Mouse (Mus musculus) ES-E14 (cell line): ENCODE data around the gene Dnah11. TPM values are rescaled to one million over a fixed set of nuclear protein-coding genes. Genes with fewer than 3 reads are reported as not detected.

ENCODE experiments used
- DNase-seq: peaks from one replicate; pipeline ENCODE4 v3.0.0-alpha.2; 2013; ENCODE audit warnings: low read depth, low spot score
- H3K27ac ChIP-seq: 2 replicates; pipeline ENCODE4 v1.5.1; 2012; ENCODE audit warnings: low read depth, mild to moderate bottlenecking, low read length, moderate library complexity, mixed read lengths; ENCODE audit not compliant: poor library complexity, insufficient read depth, severe bottlenecking
- H3K36me3 ChIP-seq: 2 replicates; pipeline ENCODE4 v1.6.1; 2012; ENCODE audit warnings: mild to moderate bottlenecking, low read length, moderate library complexity, mixed read lengths; ENCODE audit not compliant: control insufficient read depth, poor library complexity, insufficient read depth, severe bottlenecking
- H3K4me1 ChIP-seq, 2 experiments: fragments of 150-350 bp in 1 of 2; sonication (generic) in 1 of 2; 2 replicates each; pipeline ENCODE4 v1.6.1; 2012; ENCODE audit warnings: low read length in 2 of 2, mild to moderate bottlenecking in 1 of 2, mixed read lengths in 1 of 2; ENCODE audit not compliant: control insufficient read depth in 2 of 2, insufficient read depth in 2 of 2, poor library complexity in 1 of 2
- H3K4me3 ChIP-seq, 2 experiments: fragments of 150-350 bp in 1 of 2; sonication (generic) in 1 of 2; 2 replicates each; pipeline ENCODE4 v1.5.1; 2012; ENCODE audit warnings: low read length in 2 of 2, low read depth in 1 of 2, mild to moderate bottlenecking in 1 of 2, mixed read lengths in 1 of 2; ENCODE audit not compliant: insufficient read depth in 1 of 2, poor library complexity in 1 of 2, severe bottlenecking in 1 of 2
- H3K9ac ChIP-seq: 2 replicates; pipeline ENCODE4 v1.6.1; 2012; ENCODE audit warnings: low read depth, mild to moderate bottlenecking, low read length, mixed read lengths; ENCODE audit not compliant: poor library complexity, insufficient read depth, severe bottlenecking
- H3K9me3 ChIP-seq: fragments of 150-350 bp; sonication (generic); 2 replicates; pipeline ENCODE4 v1.6.1; 2012; ENCODE audit warnings: low read depth, mild to moderate bottlenecking, low read length; ENCODE audit not compliant: control insufficient read depth, insufficient read depth
- CHD2 ChIP-seq: IDR thresholded peaks from 2 replicates; pipeline ENCODE4 v1.6.1; 2014; ENCODE audit warnings: mild to moderate bottlenecking, low read depth, low read length, inconsistent platforms
- HCFC1 ChIP-seq: IDR thresholded peaks from 2 replicates; pipeline ENCODE4 v1.6.1; 2012; ENCODE audit warnings: low read length, inconsistent platforms, borderline replicate concordance; ENCODE audit not compliant: insufficient read depth
- MAFK ChIP-seq: IDR thresholded peaks from 2 replicates; pipeline ENCODE4 v1.6.1; 2014; ENCODE audit warnings: mild to moderate bottlenecking, low read depth, low read length, inconsistent platforms; ENCODE audit not compliant: insufficient read depth
- ZC3H11A ChIP-seq: IDR thresholded peaks from 2 replicates; pipeline ENCODE4 v1.6.1; 2012; ENCODE audit warnings: low read depth, mild to moderate bottlenecking, inconsistent platforms, low read length, borderline replicate concordance
- ZNF384 ChIP-seq: IDR thresholded peaks from 2 replicates; pipeline ENCODE4 v1.6.1; 2012; ENCODE audit warnings: low read depth, low read length, inconsistent platforms
- in situ Hi-C, 2 experiments: fragments of 600-800 bp; cut with MboI; formaldehyde crosslinking; loops; one replicate each; pipeline ENCODE4 v1.15.1; 2025; ENCODE audit warnings: low sequenced_read_pairs in 2 of 2, inconsistent platforms in 1 of 2; ENCODE audit not compliant: unreplicated experiment in 2 of 2
- total RNA-seq: library from RNA; depleted of rRNA; stranded (reverse); fragments of 300-350 nt; gene quantifications from 2 replicates; pipeline ENCODE4 v1.2.3, GENCODE M21; 2012; rRNA removed

The Dnah11 gene
- 0.42 and 0.45 TPM in 2 replicates for total RNA-seq

DNA sequence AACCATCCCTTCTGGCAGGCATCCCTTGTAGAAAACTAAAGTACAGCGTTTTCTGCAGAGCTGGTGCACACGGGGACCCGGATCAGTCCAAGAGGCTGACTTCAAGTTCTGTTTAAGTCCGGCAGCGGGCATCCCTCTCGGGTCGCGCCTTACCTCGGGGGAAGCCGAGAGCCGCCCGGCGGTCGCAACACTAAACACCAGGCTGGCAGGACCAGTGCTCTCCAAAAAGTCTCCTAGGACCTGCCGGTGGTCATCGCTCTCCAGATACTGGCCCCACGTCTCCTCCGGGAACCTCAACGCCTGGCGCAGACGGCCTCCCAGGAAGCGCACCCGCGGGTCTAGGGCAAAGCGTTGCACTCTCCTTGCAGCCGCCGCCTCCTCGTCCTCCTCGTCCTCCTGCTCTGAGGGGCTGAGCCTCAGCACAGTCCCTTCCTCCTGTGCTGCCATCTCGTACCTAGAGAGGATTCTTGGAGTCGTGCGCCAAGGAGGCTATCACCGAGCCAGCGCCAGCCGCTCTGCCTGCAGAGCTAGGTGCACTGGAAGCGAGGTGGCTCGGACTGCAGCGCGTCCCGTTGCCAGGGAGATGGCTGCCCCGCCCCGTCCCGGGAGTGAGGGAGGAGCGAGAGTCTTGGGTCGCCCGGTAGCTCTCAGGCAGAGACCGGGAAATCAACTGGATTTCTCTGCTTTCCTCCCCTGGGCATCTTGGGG lies at the start of gene Dnah11:
Gene Dnah11, minus strand, starts transcription at position 658 of the 708 bp plus-strand sequence.
- peak; percentile 55 for DNase-seq
- no peak for TF ChIP-seq ZNF384
- TF ChIP-seq ZC3H11A, result no peak
- no peak for TF ChIP-seq CHD2
- no peak for TF ChIP-seq HCFC1
- TF ChIP-seq MAFK, result no peak
- Histone ChIP-seq H3K9me3 (no peaks in the 10 kb centered on the region), H3K4me1 (no peaks in the 10 kb centered on the region), H3K9ac (peak within 1 kb of the TSS; percentile 43; the same call in 1 of the 2 replicates), H3K4me3 (peak within 1 kb of the TSS; percentile 75 to 84), H3K27ac (no peak within 1 kb of the TSS), H3K36me3 (no peaks in the 10 kb centered on the region)
- in situ Hi-C loops, result no loop called here

DNA sequence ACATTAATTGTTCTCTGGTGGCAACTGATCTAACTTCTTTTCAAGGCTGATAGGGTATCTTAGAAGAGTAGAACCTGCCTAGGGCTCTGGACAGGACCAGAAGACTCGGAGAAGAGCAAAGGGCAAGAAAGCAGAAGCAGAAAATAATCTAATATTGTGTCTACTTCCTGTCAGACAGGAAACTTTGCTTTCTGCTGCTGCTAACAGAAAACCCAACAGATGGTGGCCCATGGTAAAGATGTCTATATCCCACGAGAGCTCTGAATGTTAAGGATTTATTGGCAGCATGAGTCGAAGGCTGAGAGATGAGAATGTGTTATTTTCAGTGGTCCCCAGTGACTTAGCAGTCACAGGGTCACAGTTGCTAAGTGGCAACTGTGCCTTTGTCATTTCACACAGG lies 22.3 kb upstream of the Dnah11 start:
- H3K4me3 ChIP-seq, result no peak overlapping the region
- TF ChIP-seq HCFC1, result no peak
- TF ChIP-seq ZNF384, result no peak
- TF ChIP-seq MAFK, result no peak
- no peak for TF ChIP-seq ZC3H11A
- no peak for TF ChIP-seq CHD2
- H3K9me3 ChIP-seq, result no peaks in the 10 kb centered on the region
- H3K4me1 ChIP-seq, result no peaks in the 10 kb centered on the region
- H3K9ac ChIP-seq, result no peak overlapping the region
- no peak for DNase-seq
- H3K36me3 ChIP-seq, result no peaks in the 10 kb centered on the region
- in situ Hi-C loops, result no loop called here
- H3K27ac ChIP-seq, result no peak overlapping the region

DNA sequence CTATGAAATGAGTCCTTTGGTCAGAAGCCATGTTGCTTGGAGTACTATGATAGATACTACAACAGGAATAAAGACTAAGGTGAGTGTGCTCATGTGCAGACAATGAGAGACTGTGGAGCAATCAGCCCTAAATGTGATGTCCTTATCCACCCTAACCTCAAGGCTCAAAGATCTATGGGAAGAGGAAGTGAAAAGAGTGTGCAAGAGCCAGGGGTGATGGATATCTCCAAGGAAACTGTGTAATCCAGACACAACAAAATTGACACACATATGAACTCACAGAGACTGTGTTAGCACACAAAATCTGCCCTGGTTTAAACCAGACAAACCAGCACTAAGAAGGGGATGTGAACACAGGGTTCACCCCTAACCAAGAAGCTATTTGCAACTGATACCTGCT lies 21.2 kb upstream of the Dnah11 start:
- DNase-seq, result no peak
- H3K4me1 ChIP-seq, result no peaks in the 10 kb centered on the region
- no peak overlapping the region for H3K9ac ChIP-seq
- no peaks in the 10 kb centered on the region for H3K36me3 ChIP-seq
- H3K27ac ChIP-seq, result no peak overlapping the region
- H3K4me3 ChIP-seq, result no peak overlapping the region
- in situ Hi-C loops, result no loop called here
- H3K9me3 ChIP-seq, result no peaks in the 10 kb centered on the region
- TF ChIP-seq ZC3H11A, result no peak
- TF ChIP-seq ZNF384, result no peak
- no peak for TF ChIP-seq CHD2
- no peak for TF ChIP-seq MAFK
- no peak for TF ChIP-seq HCFC1

DNA sequence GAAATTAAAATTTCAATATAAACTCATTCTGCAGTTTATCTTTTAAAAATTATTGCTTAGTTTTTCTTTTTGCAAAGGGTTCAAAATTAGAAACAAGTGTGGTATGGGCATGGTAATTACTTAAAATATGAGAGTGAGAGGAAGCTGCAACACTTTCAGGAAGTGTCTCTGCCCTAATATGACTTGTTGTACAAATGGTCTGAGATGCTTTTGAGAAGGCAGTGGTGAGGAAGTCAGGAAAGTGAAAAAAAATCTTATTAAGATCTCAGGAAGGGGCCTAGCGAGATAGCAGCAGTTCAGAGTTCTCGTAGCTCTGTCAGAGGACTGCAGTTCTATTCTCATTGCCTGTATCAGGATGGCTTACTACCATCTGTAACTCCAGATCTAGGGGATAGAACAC lies 13.3 kb upstream of the Dnah11 start:
- Histone ChIP-seq H3K27ac (no peak overlapping the region), H3K4me3 (no peak overlapping the region), H3K9me3 (no peaks in the 10 kb centered on the region), H3K36me3 (no peaks in the 10 kb centered on the region), H3K4me1 (no peaks in the 10 kb centered on the region), H3K9ac (no peak overlapping the region)
- in situ Hi-C loops, result no loop called here
- no peak for DNase-seq
- TF ChIP-seq ZNF384, result no peak

DNA sequence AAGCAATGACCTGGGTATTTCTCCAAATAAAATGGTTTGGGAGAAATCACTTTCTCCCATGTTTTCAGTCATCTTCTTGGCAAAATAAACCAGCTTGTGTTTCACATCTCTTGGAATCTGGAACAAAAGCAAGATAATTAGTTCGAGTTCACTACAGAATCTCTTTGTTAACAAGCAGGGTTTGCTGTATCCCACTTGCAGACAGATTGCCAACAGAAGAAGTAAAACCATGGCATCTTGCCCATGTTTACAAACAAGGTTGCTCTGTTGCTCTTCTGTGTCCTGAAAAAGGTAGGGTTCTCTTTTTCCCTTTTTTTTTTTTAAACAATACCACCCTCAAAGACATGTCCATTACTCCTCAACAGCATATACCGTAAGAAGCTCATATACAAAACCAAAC lies 2.3 kb downstream of the Dnah11 start:
- no peak overlapping the region for H3K27ac ChIP-seq

More for the DNA sequence above, 2.3 kb downstream of the Dnah11 start:
- H3K9me3 ChIP-seq, result no peaks in the 10 kb centered on the region
- H3K9ac ChIP-seq, result no peak overlapping the region
- no peak overlapping the region for H3K4me3 ChIP-seq
- no peak for DNase-seq
- TF ChIP-seq CHD2 (no peak), ZNF384 (no peak), MAFK (no peak), ZC3H11A (no peak), HCFC1 (no peak)
- in situ Hi-C loops, result no loop called here
- H3K4me1 ChIP-seq, result no peaks in the 10 kb centered on the region
- H3K36me3 ChIP-seq, result no peaks in the 10 kb centered on the region
